Mouse (Mus musculus) hindbrain, embryonic 14.5 days (tissue): Measurements from ENCODE around the gene 6430571L13Rik. TPM values are rescaled to one million over a fixed set of nuclear protein-coding genes. Genes with fewer than 3 reads are reported as not detected.

ENCODE experiments used
- ATAC-seq: fragments of 200-750 bp; cut with Nextera tagmentation; 2 replicates; pipeline ENCODE4 v1.8.0; 2017; ENCODE audit warnings: moderate number of reproducible peaks, mild to moderate bottlenecking, moderate TSS enrichment, moderate library complexity; ENCODE audit not compliant: low FRiP score
- DNase-seq: peaks from one replicate; pipeline ENCODE4 v3.0.0-alpha.2; 2015; ENCODE audit warnings: low spot score
- H3K27ac ChIP-seq: fragments of 300-500 bp; sonication (generic); 2 replicates; pipeline ENCODE4 v1.5.1; 2014; ENCODE audit warnings: mild to moderate bottlenecking, moderate library complexity
- H3K27me3 ChIP-seq: fragments of 300-500 bp; sonication (generic); 2 replicates; pipeline ENCODE4 v1.6.1; 2014; ENCODE audit warnings: mild to moderate bottlenecking, low read length, mixed read lengths; ENCODE audit not compliant: control insufficient read depth, insufficient read depth
- H3K36me3 ChIP-seq: fragments of 300-500 bp; sonication (generic); replicated peaks from 2 replicates; pipeline ENCODE4 v1.6.1; 2014; ENCODE audit not compliant: control insufficient read depth, insufficient read depth
- H3K4me1 ChIP-seq: fragments of 300-500 bp; sonication (generic); replicated peaks from 2 replicates; pipeline ENCODE4 v1.6.1; 2014; ENCODE audit warnings: antibody characterized with exemption, low read length, mixed read lengths; ENCODE audit not compliant: control insufficient read depth, insufficient read depth
- H3K4me2 ChIP-seq: fragments of 300-500 bp; sonication (generic); replicated peaks from 2 replicates; pipeline ENCODE4 v1.6.1; 2014; ENCODE audit warnings: mild to moderate bottlenecking, moderate library complexity
- H3K4me3 ChIP-seq: fragments of 300-500 bp; sonication (generic); replicated peaks from 2 replicates; pipeline ENCODE4 v1.5.1; 2014; ENCODE audit warnings: mild to moderate bottlenecking, low read length
- H3K9ac ChIP-seq: fragments of 300-500 bp; sonication (generic); 2 replicates; pipeline ENCODE4 v1.6.1; 2014
- H3K9me3 ChIP-seq: fragments of 300-500 bp; sonication (generic); 2 replicates; pipeline ENCODE4 v1.6.1; 2016; ENCODE audit warnings: low read length; ENCODE audit not compliant: control insufficient read depth
- WGBS: fragments of 180-500 bp; shearing (Covaris S2); extraction: QIAGEN DNeasy Blood & Tissue Kit; methylation state at CpG from one replicate; pipeline ENCODE4 v1.1.7; 2014; 5-methylcytosine and 5-hydroxymethylcytosine counted together
- polyA plus RNA-seq: library from polyadenylated mRNA; unstranded; fragments of >200 nt; fragmentation: Nextera tagmentation; extraction: Ambion mirVana; gene quantifications from 2 replicates; pipeline ENCODE4 v1.2.1, GENCODE M21; 2014

Gene 6430571L13Rik
- polyA plus RNA-seq, 1 experiment from 2014 or later = 5.4 TPM

DNA sequence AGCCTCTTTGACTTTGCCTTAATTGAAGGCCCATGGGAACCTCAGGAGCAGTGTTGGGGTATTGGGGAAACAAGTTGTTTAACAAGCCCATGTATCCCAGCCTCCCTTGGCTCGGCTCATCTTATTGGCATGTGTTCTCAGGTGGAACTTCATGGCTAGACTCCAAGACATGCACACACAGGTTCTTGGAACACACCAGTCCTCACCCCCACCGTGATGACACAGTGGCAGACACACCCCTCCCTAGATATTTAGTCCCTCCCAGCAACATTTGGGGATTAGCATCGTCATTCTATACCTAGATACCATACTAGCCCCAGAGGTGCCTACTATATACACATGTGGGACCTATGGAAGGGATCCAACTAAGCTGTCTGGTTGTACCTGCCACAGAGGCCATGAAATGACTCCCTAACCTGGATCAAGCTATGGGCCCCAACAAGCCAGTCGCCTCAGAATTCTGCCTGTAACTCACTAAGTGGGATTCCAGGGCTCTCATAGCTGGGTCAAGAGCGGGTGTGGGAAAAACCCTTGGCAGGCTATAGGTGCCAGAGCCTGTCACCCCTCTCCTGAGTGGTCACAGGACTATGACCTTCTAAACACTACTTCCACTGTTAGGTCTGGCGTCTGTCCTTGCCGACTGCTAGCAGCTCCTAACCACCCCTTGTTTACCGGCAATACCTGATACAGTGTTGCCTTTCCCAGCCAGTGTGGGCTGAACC, 42.2 kb upstream of the 6430571L13Rik start:
- no peak for ATAC-seq
- Histone ChIP-seq H3K9me3 (no peaks in the 10 kb centered on the region), H3K9ac (no peak overlapping the region), H3K27ac (no peak overlapping the region), H3K4me3 (no peak overlapping the region), H3K36me3 (peaks cover 12% of the 10 kb centered on the region), H3K27me3 (peaks cover 4% of the 10 kb centered on the region), H3K4me2 (peak overlapping the region; percentile 85), H3K4me1 (peaks cover 22% of the 10 kb centered on the region)
- WGBS = 83% methylated on average over 8 of the region's 8 CpGs
- no peak for DNase-seq

DNA sequence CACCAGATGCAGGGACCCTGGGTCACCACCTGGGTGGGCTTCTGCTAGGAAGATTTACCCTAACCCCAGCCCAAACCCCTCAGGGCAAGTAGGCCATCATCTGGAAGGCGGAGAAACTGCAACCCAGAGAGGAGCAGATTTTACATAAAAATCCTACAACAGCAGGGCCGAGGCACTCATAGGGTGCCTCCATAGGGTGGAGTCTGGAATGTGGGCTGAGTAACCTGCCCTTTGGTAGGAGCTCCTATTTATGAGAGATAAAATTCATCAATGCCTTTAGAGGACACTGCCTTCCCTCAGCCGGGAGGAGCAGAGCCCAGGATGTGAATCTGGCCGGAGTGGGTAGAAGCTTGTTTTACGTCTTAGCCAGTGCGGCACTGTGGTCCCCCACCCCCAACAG, 41.5 kb upstream of the 6430571L13Rik start:
- no peak for ATAC-seq
- no peak overlapping the region for H3K27ac ChIP-seq
- H3K9ac ChIP-seq = no peak overlapping the region
- peaks cover 3% of the 10 kb centered on the region; the same call in 1 of the 2 replicates for H3K27me3 ChIP-seq
- H3K4me2 ChIP-seq = no peak overlapping the region
- H3K36me3 ChIP-seq = peaks cover 12% of the 10 kb centered on the region
- no peaks in the 10 kb centered on the region for H3K9me3 ChIP-seq
- no peak for DNase-seq
- no peak overlapping the region for H3K4me3 ChIP-seq
- peaks cover 22% of the 10 kb centered on the region for H3K4me1 ChIP-seq
- WGBS = 90% methylated on average over 6 of the region's 6 CpGs

DNA sequence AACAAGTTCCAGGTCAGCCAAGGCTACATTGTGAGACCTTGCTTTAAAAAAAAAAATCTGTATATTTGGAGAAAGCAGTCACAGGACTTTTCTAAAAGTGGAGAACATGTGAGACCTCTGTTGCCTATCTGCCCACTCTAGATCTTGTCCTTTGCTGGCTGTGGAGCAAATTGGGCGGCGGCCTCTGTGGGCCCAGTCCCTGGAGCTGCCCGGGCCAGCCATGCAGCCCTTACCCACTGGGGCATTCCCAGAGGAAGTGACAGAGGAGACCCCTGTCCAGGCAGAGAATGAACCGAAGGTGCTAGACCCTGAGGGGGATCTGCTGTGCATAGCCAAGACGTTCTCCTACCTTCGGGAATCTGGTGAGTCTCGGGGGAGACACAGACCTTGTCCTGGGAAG, 40.6 kb upstream of the 6430571L13Rik start:
- H3K9ac ChIP-seq = no peak overlapping the region
- WGBS = 91% methylated on average over 7 of the region's 7 CpGs

DNA sequence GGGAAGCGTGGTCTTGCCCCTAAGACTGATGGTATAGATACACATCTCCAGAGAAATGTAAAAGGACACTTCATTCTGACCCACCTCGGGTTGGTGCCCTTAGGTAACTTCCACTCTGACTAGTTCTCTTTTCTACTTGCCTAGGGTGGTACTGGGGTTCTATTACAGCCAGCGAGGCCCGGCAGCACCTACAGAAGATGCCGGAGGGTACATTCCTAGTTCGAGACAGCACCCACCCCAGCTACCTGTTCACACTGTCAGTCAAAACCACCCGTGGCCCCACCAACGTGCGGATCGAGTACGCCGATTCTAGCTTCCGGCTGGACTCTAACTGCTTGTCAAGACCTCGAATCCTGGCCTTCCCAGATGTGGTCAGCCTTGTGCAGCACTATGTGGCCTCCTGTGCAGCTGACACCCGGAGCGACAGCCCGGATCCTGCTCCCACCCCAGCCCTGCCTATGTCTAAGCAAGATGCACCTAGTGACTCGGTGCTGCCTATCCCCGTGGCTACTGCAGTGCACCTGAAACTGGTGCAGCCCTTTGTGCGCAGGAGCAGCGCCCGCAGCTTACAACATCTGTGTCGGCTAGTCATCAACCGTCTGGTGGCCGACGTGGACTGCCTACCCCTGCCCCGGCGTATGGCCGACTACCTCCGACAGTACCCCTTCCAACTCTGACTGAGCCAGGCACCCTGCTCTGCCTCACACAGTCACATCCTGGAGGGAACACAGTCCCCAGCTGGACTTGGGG, 40.0 kb upstream of the 6430571L13Rik start:
- DNase-seq (no peak), ATAC-seq (no peak)
- H3K36me3 ChIP-seq = peaks cover 12% of the 10 kb centered on the region
- H3K27ac ChIP-seq = no peak overlapping the region
- no peak overlapping the region for H3K4me3 ChIP-seq
- no peak overlapping the region for H3K9ac ChIP-seq
- peaks cover 2% of the 10 kb centered on the region; the same call in 1 of the 2 replicates for H3K27me3 ChIP-seq
- H3K4me1 ChIP-seq = peaks cover 22% of the 10 kb centered on the region
- H3K4me2 ChIP-seq = no peak overlapping the region
- WGBS = 95% methylated on average over 30 of the region's 30 CpGs
- no peaks in the 10 kb centered on the region for H3K9me3 ChIP-seq

More for the DNA sequence above, 40.6 kb upstream of the 6430571L13Rik start:
- Histone ChIP-seq H3K27me3 (peaks cover 3% of the 10 kb centered on the region; the same call in 1 of the 2 replicates), H3K4me3 (no peak overlapping the region), H3K36me3 (peaks cover 12% of the 10 kb centered on the region), H3K9me3 (no peaks in the 10 kb centered on the region), H3K4me1 (peaks cover 22% of the 10 kb centered on the region), H3K4me2 (no peak overlapping the region), H3K27ac (no peak overlapping the region)
- no peak for DNase-seq
- ATAC-seq = no peak

DNA sequence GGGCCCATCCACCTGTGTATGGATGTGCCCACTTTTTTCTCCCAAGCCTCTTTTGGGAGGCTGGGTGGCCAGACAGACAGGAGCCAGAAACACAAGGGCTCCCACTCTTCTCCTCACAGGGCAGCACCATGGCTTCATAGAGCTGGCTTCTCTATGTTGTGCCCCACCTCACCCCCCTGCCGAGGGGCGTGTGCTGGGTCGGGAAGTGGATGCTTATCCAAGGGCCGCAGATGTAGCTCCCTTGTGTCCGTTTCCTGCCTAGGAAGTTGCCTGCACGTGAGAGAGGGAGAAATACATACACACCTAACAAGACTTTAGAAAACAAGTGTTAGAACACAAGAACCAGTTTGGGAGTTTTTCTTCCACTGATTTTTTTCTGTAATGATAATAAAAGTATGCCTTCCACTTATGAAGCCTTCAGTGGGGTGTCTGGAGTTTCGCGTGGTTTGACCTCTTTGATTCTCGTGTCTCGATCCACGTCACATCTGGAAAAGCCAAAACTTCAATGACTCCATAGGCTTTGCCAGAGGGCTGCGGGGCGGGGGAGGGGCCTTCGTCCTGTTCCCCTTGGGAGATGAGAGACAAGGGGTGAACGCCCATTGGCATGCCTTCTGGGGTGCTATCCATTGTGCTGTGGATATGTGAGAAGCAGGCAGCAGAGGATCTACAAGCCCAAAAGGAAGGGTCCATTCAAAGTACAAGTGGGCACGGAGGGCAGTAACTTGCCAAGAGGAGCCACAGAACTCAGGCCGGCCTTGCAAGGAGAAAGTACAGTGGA, 38.7 kb upstream of the 6430571L13Rik start:
- H3K9ac ChIP-seq = no peak overlapping the region
- H3K9me3 ChIP-seq = no peaks in the 10 kb centered on the region
- no peak for ATAC-seq
- no peak overlapping the region for H3K4me3 ChIP-seq
- H3K4me1 ChIP-seq = peaks cover 22% of the 10 kb centered on the region
- WGBS = 88% methylated on average over 17 of the region's 17 CpGs
- H3K27ac ChIP-seq = no peak overlapping the region
- peaks cover 12% of the 10 kb centered on the region for H3K36me3 ChIP-seq
- DNase-seq = no peak
- H3K4me2 ChIP-seq = no peak overlapping the region
- H3K27me3 ChIP-seq = no peaks in the 10 kb centered on the region

DNA sequence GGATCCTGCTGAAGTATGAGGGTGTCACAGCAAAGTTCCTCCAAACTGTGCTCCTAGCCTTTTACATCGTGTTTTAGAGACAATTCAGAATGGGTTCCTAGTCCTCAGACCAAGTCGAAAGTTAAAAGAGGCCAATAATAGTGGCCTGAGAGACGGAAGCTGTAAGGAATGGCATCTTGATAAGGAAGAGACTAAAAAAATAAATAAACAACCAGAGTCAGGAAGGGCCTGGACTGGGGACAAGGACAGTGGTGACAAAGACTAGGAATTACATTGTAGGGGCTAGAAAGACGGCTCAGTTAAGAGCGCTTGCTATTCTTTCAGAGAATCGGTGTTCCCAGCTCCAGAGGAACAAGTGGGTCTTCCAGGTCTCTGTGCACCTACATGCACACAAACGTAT, 37.8 kb upstream of the 6430571L13Rik start:
- no peak for ATAC-seq
- Histone ChIP-seq H3K4me3 (no peak overlapping the region), H3K4me2 (no peak overlapping the region), H3K4me1 (peaks cover 16% of the 10 kb centered on the region), H3K27me3 (no peaks in the 10 kb centered on the region), H3K9me3 (no peaks in the 10 kb centered on the region), H3K27ac (no peak overlapping the region), H3K36me3 (peaks cover 12% of the 10 kb centered on the region), H3K9ac (no peak overlapping the region)
- no peak for DNase-seq
- 91% methylated on average over 7 of the region's 7 CpGs for WGBS

DNA sequence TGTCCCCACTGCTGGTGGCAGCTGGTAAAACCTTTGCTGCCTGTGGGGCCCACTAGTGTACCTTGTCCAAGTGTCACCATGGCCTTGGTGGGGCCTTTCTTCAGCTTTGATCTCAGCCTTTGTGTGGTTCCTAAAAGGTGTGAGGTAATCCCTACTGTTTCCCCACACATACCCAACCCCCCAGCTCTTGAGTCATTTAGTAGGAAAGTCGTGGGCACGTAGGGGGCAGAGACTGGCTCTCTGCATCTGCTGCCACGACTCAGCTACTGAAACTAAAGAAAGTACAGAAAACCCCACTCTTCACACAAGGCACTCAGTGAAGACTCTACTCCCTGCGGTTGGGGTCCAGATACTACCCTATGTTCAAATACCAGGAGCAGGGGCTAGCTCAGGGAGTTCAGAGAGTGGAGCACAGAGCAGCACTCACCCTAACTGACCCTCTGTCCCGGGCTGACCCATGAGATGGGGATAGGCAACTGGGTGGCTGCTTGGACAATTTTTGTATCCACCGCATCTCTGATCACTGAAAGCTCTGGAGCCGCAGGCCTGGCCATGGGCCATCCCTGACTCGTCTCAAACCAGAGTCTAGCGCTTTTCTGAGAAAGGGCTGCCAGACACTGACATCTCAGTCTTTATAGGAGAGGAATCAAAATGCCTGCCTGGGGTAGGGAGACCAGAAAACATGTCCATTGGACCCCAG, 37.1 kb upstream of the 6430571L13Rik start:
- no peak overlapping the region for H3K9ac ChIP-seq
- H3K4me2 ChIP-seq = no peak overlapping the region
- H3K4me1 ChIP-seq = peaks cover 9% of the 10 kb centered on the region; the same call in 1 of the 2 replicates
- no peak for DNase-seq
- no peaks in the 10 kb centered on the region for H3K27me3 ChIP-seq
- no peak for ATAC-seq
- H3K4me3 ChIP-seq = no peak overlapping the region
- 77% methylated on average over 9 of the region's 9 CpGs for WGBS
- H3K36me3 ChIP-seq = peaks cover 12% of the 10 kb centered on the region
- H3K9me3 ChIP-seq = no peaks in the 10 kb centered on the region
- no peak overlapping the region for H3K27ac ChIP-seq

DNA sequence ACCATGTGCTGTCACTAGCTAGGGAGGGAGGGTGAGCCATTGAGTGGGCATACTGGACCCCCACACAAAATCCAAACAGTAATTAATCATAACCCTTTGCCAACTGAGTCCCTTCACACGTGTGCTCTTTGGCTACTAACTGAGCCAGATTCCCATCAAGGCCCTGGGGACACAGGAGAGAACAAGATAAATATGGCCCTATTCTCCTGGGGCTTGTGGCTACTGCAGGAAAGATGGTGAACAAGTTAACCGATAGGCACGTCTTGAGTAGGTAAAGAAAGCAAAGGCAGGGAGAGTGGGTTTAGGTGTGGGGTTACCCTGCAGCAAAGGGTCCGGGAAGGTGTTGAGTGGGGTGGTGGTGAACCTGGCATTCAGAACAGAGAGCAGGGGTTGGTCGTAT, 36.5 kb upstream of the 6430571L13Rik start:
- DNase-seq (no peak), ATAC-seq (no peak)
- no peak overlapping the region for H3K4me3 ChIP-seq
- WGBS = 80% methylated on average over 5 of the region's 5 CpGs
- no peaks in the 10 kb centered on the region for H3K27me3 ChIP-seq
- no peak overlapping the region for H3K27ac ChIP-seq
- no peak overlapping the region for H3K9ac ChIP-seq
- peaks cover 3% of the 10 kb centered on the region; the same call in 1 of the 2 replicates for H3K4me1 ChIP-seq
- H3K9me3 ChIP-seq = no peaks in the 10 kb centered on the region
- no peak overlapping the region for H3K4me2 ChIP-seq
- peaks cover 12% of the 10 kb centered on the region for H3K36me3 ChIP-seq
